Mouse (Mus musculus) neutrophil, adult 5-6 weeks (primary cell): Measurements from ENCODE around the gene Igtp. TPM values are rescaled to one million over a fixed set of nuclear protein-coding genes. Genes with fewer than 3 reads are reported as not detected.
"Not testable (repeated sequence)": the region's sequence is repeated elsewhere in the genome, so short reads cannot be mapped to it uniquely, and the experiment has no call there.

Experiments used
- ATAC-seq: fragments of 151-379, 151-347 bp; 2 replicates; pipeline ENCODE4 v1.8.0; 2017; ENCODE audit warnings: mild to moderate bottlenecking, moderate TSS enrichment; ENCODE audit not compliant: insufficient number of reproducible peaks, poor library complexity, low FRiP score, severe bottlenecking; ENCODE audit errors: extremely low read depth
- total RNA-seq: library from RNA; stranded (forward); fragments of 200-1000 nt; gene quantifications from 2 replicates; pipeline ENCODE4 v1.2.3, GENCODE M21; 2017

The Igtp gene
- total RNA-seq, 1 experiment from 2014 or later: 43.5 TPM

- no peak for ATAC-seq
These were observed 11.8 kb downstream of the Igtp start for GRCm38 (mm10) chr11:58211062-58211681.

GRCm38 (mm10) chr11:58211682-58212067 lies 12.3 kb downstream of the Igtp start:
- ATAC-seq: no peak

- ATAC-seq: no peak
These were observed 14.5 kb downstream of the Igtp start for GRCm38 (mm10) chr11:58213673-58214342.

- ATAC-seq: peak; percentile 96
These were observed 15.2 kb downstream of the Igtp start for GRCm38 (mm10) chr11:58214391-58215048.

GRCm38 (mm10) chr11:58215049-58215430 lies 15.7 kb downstream of the Igtp start:
- ATAC-seq: not testable (repeated sequence)

- ATAC-seq: no peak
These were observed 16.5 kb downstream of the Igtp start for GRCm38 (mm10) chr11:58215814-58216213.

GRCm38 (mm10) chr11:58216823-58217222 lies 17.5 kb downstream of the Igtp start:
- no peak for ATAC-seq

- ATAC-seq: no peak
These were observed 24.4 kb downstream of the Igtp start for GRCm38 (mm10) chr11:58223751-58224150.

- ATAC-seq: peak; percentile 61
These were observed 25.0 kb downstream of the Igtp start for GRCm38 (mm10) chr11:58224313-58224712.

- ATAC-seq: not testable (repeated sequence)
These were observed 25.5 kb downstream of the Igtp start for GRCm38 (mm10) chr11:58224872-58225271.

- peak; percentile 86 for ATAC-seq
These were observed 26.3 kb downstream of the Igtp start for GRCm38 (mm10) chr11:58225655-58226054.

- no peak for ATAC-seq
These were observed 27.1 kb downstream of the Igtp start for GRCm38 (mm10) chr11:58226425-58226824.

- not testable (repeated sequence) for ATAC-seq
These were observed 28.7 kb downstream of the Igtp start for GRCm38 (mm10) chr11:58228021-58228420.

- no peak for ATAC-seq
These were observed 31.1 kb downstream of the Igtp start for GRCm38 (mm10) chr11:58230396-58230910.

GRCm38 (mm10) chr11:58231156-58231555 lies 31.8 kb downstream of the Igtp start:
- no peak for ATAC-seq

- not testable (repeated sequence) for ATAC-seq
These were observed 35.2 kb downstream of the Igtp start for GRCm38 (mm10) chr11:58234551-58234950.

- peak; percentile 78 for ATAC-seq
These were observed 35.8 kb downstream of the Igtp start for GRCm38 (mm10) chr11:58235152-58235551.

- peak; percentile 69 for ATAC-seq
These were observed 39.8 kb downstream of the Igtp start for GRCm38 (mm10) chr11:58238840-58239791.

GRCm38 (mm10) chr11:58247294-58247693 lies 47.9 kb downstream of the Igtp start:
- ATAC-seq: no peak
